Mouse (Mus musculus) ES-Bruce4 (cell line): ENCODE measurements at regions not wholly inside any gene's neighbourhood (a gene's known extent, or its start where the extent isn't known, plus 50 kb on each side); places are given as distances from the start of the nearest gene placed in this dataset.

Experiments used
- H3K27ac ChIP-seq: 2 replicates; pipeline ENCODE4 v1.5.1; 2012; ENCODE audit warnings: low read length, inconsistent platforms; ENCODE audit not compliant: insufficient read depth
- H3K27me3 ChIP-seq: 2 replicates; pipeline ENCODE4 v1.6.1; 2012; ENCODE audit warnings: mild to moderate bottlenecking, low read length, inconsistent platforms; ENCODE audit not compliant: control insufficient read depth, poor library complexity, insufficient read depth, severe bottlenecking
- H3K36me3 ChIP-seq: 2 replicates; pipeline ENCODE4 v1.6.1; 2012; ENCODE audit warnings: inconsistent platforms, mild to moderate bottlenecking, low read length, moderate library complexity; ENCODE audit not compliant: control insufficient read depth, poor library complexity, insufficient read depth, severe bottlenecking
- H3K4me1 ChIP-seq: one replicate; pipeline ENCODE4 v1.8.1; 2011; ENCODE audit warnings: low read length; ENCODE audit not compliant: control insufficient read depth, insufficient read depth
- H3K4me3 ChIP-seq: 2 replicates; pipeline ENCODE4 v1.5.1; 2011; ENCODE audit warnings: low read depth, mild to moderate bottlenecking, low read length
- H3K9ac ChIP-seq: 2 replicates; pipeline ENCODE4 v1.6.1; 2012; ENCODE audit warnings: low read depth, mild to moderate bottlenecking, inconsistent platforms; ENCODE audit not compliant: poor library complexity, severe bottlenecking
- H3K9me3 ChIP-seq: replicated peaks from 2 replicates; pipeline ENCODE4 v1.6.1; 2012; ENCODE audit warnings: mild to moderate bottlenecking, low read length, inconsistent platforms; ENCODE audit not compliant: control insufficient read depth, poor library complexity, insufficient read depth, severe bottlenecking
- CTCF ChIP-seq: IDR thresholded peaks from one replicate; pipeline ENCODE4 v1.8.1; 2011; ENCODE audit warnings: low read depth, low read length
- EP300 ChIP-seq: IDR thresholded peaks from 2 replicates; pipeline ENCODE4 v1.6.1; 2011; ENCODE audit warnings: low read depth, low read length; ENCODE audit not compliant: insufficient read depth
- POLR2A ChIP-seq: IDR thresholded peaks from one replicate; pipeline ENCODE4 v1.8.1; 2011; ENCODE audit warnings: low read length; ENCODE audit not compliant: insufficient read depth

- Histone ChIP-seq H3K27me3 (no peaks in the 10 kb centered on the region), H3K4me3 (no peak overlapping the region), H3K36me3 (no peaks in the 10 kb centered on the region), H3K9ac (no peak overlapping the region), H3K9me3 (no peaks in the 10 kb centered on the region), H3K4me1 (no peaks in the 10 kb centered on the region), H3K27ac (no peak overlapping the region)
- TF ChIP-seq EP300: no peak
- peak; percentile 95 for TF ChIP-seq CTCF
- no peak for TF ChIP-seq POLR2A
These were observed 185.4 kb downstream of the Gm7489 start for GRCm38 (mm10) chr15:54070005-54070634.

- Histone ChIP-seq H3K27ac (no peak overlapping the region), H3K9ac (no peak overlapping the region), H3K36me3 (no peaks in the 10 kb centered on the region), H3K4me1 (no peaks in the 10 kb centered on the region), H3K9me3 (no peaks in the 10 kb centered on the region), H3K4me3 (no peak overlapping the region), H3K27me3 (no peaks in the 10 kb centered on the region)
- no peak for TF ChIP-seq CTCF
- TF ChIP-seq EP300: no peak
- no peak for TF ChIP-seq POLR2A
These were observed 187.0 kb downstream of the Gm7489 start for GRCm38 (mm10) chr15:54071732-54072131.

GRCm38 (mm10) chr15:54091301-54091700 lies 206.6 kb downstream of the Gm7489 start:
- Histone ChIP-seq H3K36me3 (no peaks in the 10 kb centered on the region), H3K4me3 (no peak overlapping the region), H3K4me1 (no peaks in the 10 kb centered on the region), H3K27me3 (no peaks in the 10 kb centered on the region), H3K27ac (no peak overlapping the region), H3K9ac (no peak overlapping the region), H3K9me3 (no peaks in the 10 kb centered on the region)
- TF ChIP-seq EP300 (no peak), CTCF (no peak), POLR2A (no peak)

- TF ChIP-seq POLR2A: no peak
- TF ChIP-seq EP300: no peak
- no peak for TF ChIP-seq CTCF
- H3K4me1 ChIP-seq: no peaks in the 10 kb centered on the region
- H3K27me3 ChIP-seq: no peaks in the 10 kb centered on the region
These were observed 207.7 kb downstream of the Gm7489 start for GRCm38 (mm10) chr15:54092386-54092785.

GRCm38 (mm10) chr15:54097498-54097897 lies 212.8 kb downstream of the Gm7489 start:
- Histone ChIP-seq H3K27ac (no peak overlapping the region), H3K4me3 (no peak overlapping the region), H3K9me3 (no peaks in the 10 kb centered on the region; the same call in 1 of the 2 replicates), H3K36me3 (no peaks in the 10 kb centered on the region), H3K4me1 (no peaks in the 10 kb centered on the region), H3K27me3 (no peaks in the 10 kb centered on the region), H3K9ac (no peak overlapping the region)
- TF ChIP-seq EP300: no peak
- no peak for TF ChIP-seq POLR2A
- TF ChIP-seq CTCF: no peak

More at GRCm38 (mm10) chr15:54092386-54092785, 207.7 kb downstream of the Gm7489 start:
- no peaks in the 10 kb centered on the region for H3K9me3 ChIP-seq
- H3K27ac ChIP-seq: no peak overlapping the region
- H3K36me3 ChIP-seq: no peaks in the 10 kb centered on the region
- H3K9ac ChIP-seq: no peak overlapping the region
- H3K4me3 ChIP-seq: no peak overlapping the region

GRCm38 (mm10) chr15:54112406-54112805 lies 227.7 kb downstream of the Gm7489 start:
- Histone ChIP-seq H3K4me3 (no peak overlapping the region), H3K9me3 (no peaks in the 10 kb centered on the region), H3K27me3 (no peaks in the 10 kb centered on the region), H3K27ac (no peak overlapping the region), H3K9ac (no peak overlapping the region), H3K36me3 (no peaks in the 10 kb centered on the region), H3K4me1 (no peaks in the 10 kb centered on the region)
- TF ChIP-seq CTCF (no peak), EP300 (no peak), POLR2A (no peak)
